Mouse (Mus musculus) urinary bladder, postnatal 36 days (tissue): ENCODE measurements at regions not wholly inside any gene's neighbourhood (a gene's known extent, or its start where the extent isn't known, plus 50 kb on each side); places are given as distances from the start of the nearest gene placed in this dataset.
A peak's percentile ranks its signal among the peaks of the same experiment; 100 is the strongest.

Source experiments
- DNase-seq, 2 experiments: peaks; one replicate each; pipeline ENCODE4 v3.0.0; 2022; ENCODE audit warnings: low spot score in 2 of 2, mixed read lengths in 1 of 2

DNA sequence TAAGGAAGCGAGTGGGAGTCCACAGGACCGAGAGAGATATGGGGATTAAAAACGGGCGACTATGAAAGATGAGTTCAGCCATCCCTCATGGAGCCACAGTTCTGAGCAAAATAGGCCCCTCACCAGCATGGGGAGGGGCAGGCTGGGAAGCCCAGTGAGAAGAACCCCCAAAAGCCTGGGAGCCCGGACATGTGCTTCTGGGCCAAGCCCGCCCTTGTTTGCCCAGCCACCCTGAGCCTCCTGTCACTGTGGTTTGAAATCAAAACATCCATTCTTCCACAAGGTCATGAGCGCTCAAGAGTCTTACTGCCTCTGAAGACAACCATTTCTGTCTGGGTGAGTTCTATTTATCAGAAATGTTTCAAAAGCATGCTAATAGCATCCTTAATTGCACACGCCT is 105.0 kb upstream of the Bcl6 start:
- DNase-seq = no peak

DNA sequence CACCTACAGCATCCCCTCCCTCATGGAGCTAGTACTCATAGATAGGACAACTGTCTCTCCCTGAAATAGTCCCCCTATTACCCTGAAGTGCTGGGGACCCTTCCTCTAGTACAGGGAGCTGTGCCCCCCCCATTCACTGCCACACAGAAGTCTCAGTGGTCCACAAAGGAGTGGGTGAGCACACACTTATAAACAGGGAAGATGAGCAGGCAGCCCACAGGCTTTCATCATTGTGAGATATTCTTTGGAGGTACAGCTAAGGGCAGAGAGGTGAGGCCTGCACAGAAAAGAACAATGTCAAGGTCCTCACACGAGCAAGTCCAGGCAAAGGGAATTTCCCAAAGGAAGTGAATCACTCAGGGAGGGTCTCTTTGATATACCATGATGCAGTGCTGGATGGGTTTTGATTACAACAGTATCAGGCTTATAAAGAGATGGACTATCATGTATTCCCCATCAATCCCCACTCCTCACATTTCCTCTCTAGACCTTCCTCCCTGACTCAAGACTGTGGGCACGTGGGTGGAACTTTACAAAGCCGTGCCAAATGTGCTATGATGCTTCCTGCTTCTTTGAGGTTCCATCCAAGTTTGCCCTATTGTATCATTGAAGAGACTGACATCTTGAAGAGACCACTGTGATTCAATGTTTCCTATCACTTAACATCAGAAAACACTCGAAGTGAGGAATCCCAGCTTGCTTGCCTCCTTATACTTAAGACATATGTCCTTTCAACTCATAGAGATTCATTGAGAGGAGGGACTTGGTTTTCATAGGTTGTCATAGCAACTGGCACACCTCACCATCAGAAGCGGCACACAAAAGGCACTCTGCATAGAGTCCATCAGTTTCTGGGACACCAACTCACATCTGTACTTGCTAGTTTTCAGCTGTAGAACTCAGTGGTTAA is 104.2 kb upstream of the Bcl6 start:
- DNase-seq = no peak

DNA sequence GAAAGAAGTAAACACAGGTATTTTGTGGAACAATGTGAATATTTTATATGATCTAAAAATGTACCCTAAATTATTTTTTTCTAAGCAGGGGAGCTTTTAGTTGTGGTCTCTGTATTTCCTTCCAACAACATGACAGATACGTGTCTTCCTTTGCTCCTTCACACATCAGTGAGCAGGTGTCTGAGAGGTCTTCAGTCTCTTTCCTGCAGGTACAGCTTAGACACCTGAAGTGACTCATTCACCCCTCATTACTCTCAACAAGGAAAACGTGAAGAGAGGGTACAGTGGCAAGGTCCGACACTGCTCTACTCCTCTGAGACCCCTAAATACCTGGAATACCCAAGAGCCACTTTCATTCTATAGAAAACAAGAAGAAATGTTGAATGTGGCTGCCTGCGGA is 103.5 kb upstream of the Bcl6 start:
- no peak for DNase-seq

DNA sequence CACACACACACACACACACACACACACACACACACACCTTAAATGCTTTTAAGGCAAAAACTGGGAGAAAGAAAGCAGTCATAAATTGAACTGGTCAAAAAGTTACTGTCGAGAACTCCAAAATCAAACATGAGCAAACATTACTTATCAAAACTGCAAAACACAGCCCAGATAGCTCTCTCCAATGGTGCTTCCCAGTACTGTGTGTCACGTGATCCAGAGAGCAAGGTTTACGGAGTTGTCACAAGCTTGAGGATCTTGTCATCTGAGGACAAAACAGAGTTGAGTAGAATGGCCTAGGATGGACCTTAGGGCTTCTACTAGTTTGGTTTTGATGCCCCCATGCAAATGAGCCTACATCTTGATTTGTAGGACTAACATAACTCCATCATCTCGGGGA is 102.3 kb upstream of the Bcl6 start:
- no peak for DNase-seq

DNA sequence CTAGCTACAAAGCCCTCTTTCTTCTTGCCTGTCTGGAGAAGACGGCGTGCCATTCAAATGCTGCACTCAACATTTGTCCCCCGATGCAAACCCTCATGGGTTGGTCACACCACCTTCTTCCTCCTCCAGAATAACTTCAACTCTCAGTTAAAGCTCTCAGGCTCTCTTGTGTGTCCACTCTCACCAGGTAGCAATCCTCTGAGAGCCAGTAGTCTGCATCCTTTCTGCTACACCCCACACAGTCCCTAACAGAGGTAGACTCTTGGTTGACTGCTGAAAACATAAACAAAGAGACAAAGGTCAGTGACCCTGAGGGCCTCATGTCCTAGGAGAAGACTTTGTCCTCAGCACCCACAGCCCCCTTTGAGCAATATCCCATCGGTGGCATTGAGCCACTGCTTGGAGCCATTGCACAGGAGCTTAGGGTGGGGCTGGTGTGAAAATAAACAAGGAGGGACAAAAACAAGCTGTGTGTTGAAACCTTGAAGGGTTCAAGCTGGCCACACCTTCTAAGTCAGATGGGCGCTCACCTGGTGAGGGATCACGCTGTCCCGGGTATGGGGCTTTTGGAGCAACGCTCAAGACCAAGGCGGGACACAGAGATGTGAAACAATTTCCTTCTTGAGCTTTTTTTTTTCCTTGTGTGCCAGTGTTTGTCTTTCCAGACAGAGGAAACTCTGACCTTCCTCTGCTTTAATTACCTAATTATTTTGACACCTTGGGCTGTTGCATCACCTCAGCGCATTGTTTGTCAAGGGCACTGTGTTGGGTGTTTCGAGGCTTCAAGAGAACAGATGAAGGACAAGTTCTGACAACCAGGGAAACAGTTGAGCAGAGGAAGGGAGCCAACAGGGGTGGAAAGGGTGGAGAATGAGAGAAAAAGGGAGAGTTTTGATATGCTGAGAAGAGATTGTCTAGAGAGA is 101.4 kb upstream of the Bcl6 start:
- no peak for DNase-seq

DNA sequence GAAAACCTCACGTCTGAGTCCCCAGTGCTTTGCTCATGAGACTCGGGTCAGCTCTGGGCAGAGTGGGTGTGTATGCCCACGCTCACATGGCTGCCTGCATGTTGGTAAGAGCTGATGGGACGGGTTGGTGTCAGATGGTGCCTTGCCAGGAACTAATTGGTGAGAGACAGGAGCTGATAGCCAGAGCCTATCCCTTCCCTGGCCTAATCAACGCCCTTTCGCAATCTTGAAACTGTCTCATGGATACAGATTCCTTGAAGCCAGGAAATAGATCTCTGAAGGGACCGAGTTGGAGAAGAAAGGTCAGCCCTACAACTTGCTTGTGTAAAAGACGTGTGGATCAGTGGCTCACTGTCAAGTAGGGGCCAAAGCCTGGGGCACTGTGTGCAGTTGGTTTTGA is 95.3 kb upstream of the Bcl6 start:
- no peak for DNase-seq

DNA sequence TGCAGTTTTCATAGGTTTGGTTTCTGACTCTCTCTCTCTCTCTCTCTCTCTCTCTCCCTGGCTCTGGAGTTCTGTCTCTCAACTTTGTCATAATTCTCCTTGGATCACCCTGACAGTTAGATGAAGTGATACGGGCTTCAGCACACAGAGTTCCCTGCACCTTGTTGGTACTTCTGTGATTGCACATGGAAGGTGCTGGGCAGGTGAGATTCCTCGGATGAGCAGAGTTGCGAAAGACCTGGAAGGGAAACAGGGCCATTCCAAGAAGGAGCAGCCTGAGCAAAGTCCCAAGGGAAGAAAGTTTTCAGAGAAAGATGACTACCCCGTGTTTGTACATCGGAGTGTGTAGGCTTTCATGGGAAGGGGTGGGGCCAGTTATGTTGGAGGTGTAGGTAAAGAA is 91.8 kb upstream of the Bcl6 start:
- no peak for DNase-seq

DNA sequence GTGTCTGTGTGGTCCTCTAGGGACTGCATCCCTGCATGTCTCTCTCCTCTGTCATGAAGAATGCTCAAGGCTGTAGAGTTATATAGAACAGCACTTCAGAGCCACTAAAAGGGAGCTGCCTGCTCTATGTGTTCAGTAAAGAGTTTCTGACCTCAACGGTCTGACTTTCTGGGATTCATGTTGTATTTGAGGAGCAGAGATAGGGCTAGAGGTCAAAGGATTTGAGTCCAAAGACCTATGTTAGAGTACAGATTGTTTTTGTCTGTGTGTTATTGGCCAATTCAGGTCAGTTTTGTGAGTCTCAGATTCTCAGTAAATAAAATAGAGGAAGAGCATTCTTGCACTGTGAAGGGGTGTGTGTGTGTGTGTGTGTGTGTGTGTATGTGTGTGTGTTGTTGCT is 90.0 kb upstream of the Bcl6 start:
- DNase-seq = no peak

DNA sequence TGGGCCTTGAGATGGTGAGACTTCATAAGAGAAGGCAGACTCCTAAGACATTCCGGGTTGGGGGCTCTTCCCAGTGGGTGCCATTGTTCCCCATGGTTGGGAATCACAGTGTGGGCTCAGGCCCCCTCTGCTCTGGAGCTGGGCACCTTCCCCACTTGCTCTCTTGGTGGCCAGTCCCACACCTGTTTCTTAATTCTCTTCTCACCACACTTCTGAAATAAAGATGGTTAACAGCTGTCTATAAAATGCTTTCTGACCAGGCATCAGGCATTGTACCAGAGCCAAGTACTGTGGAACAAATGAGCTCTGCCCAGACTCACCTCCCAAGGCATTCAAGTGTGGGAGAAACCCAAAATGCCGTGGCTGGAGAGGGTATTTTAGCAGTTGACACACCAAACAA is 88.8 kb upstream of the Bcl6 start:
- no peak for DNase-seq

DNA sequence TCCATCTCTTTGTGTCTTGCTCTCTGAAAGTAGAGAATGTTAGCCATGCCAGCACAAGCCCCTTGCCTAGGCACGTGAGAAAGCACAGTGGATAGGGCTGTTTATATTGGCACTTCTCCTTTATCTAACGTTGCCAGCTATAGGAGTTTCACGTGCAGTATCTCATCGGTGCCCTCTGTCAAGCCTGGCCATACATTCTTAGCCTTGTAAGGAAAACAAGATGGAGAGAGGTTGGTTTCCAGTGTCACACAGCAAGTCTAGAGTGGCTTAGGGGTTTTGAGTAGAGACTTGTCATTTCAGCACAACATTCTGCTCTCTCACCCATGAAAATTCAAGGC is 88.1 kb upstream of the Bcl6 start:
- no peak for DNase-seq

DNA sequence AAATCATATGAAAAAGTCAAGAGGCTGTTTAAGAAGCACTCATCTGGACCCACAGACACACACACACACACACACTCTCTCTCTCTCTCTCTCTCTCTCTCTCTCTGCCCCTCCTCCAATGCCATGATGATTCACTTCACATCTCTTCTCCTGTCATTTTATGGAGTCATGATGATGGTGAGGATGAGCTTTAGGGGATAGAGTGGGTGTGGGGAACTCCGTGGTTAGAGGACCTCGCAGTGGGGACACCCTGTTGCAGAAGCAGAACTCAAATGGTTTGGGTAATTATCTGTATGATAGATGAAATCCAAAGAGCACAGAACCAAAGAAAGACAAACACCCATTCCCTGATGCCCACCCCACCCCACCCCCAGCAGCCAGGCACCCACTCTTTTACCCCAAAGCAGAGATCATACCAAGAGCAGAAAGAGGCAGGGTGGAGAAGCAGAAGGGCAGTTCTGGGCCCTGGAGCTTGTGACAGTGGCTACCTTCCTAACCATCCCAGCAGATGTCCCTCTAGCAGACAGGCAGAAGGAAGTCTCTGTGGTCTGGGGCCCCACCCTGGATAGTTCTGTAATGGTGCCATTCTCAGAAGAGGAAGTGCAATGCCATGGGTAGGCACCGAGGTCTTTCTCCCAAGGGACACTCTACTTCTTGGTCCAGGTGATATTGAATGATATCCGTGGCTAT is 87.6 kb upstream of the Bcl6 start:
- DNase-seq = no peak

DNA sequence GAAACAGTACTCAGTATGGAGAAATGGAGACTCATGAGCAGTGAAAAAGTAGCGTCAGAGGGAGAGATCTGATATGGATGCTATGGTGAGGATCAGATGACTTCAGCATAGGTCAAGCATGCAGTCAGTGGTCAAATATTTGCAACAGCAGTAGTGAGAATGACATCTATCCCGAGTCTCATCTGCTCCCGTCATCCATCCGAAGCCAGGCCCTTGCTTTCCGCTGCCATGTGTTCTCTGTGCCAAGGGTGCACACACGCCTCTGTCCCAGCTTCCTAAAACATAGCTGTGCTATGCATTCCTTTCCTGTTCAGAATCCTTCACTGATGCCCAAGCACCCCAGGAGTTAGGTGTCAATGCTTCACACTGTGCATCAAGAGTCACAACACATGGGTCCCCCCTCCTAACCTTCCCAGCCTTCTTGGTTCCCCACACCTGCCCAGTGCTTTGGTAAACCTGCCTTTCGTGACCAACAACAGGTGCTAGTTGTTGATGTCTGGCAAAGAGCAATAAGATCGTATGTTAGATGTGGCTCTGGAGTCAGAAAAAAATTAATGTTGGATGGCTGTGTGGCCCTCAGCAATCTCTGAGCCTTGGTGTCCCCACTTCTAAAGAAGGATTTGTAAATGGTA is 85.1 kb upstream of the Bcl6 start:
- no peak for DNase-seq

DNA sequence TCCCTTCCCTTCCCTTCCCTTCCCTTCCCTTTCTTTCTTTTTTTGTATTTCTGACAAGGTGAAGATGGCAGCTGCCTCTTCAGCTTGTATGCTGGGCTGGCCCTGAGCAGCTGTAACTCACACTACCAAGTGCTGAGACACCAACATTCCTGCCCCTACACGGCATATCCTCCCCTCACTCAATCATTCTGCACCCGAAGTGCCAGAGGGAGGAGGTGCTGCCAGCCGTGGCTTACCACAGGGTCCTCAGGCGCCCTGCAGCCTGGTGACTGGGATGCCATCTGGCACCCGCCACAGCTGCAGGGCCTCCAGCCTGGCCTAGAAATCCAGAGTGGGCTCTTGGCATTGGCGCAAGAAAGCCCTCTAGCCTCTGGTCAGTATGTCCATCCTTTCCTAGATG is 84.4 kb upstream of the Bcl6 start:
- no peak for DNase-seq

DNA sequence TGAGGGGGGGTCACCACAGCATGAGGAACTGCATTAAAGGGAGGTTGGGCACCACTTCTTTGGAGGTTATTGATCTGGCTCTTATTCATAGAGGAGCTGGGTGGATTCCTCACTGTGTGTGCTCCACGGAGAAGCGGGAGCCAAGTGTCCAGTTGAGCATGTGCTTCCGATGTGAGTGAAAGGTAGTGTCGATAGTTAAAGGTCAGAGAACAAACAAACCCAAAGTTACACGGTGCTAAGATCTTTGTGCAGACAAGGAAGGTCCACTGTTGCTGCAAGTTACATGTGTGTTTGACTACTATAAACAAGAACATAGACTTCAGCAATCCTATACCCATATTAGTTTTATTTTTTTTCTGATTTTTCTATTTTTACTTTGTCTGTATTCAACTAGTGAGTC is 80.8 kb upstream of the Bcl6 start:
- no peak for DNase-seq

DNA sequence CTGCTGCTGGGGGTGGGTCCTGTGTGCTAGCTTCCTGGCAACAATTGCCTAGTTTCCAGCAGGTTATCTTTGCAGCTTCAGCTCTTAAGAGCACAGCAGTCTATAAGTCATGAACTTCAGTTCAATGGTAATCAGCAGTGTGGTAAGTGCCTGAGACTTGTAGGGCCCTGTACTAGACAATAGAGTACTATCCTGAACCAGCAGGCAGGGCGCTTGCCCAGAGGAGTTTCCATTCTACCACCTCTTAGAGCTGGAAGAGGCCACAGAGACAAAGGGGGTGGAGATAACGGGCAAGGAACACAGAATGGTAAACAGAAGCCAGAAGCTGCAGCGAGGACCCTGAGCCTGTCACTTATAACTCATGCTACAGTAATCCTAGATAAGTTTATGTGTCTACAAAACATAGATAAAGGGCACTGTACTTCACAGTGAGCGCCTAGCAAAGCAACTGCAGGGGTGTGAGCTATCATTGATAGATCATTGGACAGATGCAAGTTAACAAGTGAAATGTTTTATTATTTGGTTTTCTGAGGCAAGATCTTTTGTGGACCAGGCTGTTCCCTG is 79.7 kb upstream of the Bcl6 start:
- no peak for DNase-seq

DNA sequence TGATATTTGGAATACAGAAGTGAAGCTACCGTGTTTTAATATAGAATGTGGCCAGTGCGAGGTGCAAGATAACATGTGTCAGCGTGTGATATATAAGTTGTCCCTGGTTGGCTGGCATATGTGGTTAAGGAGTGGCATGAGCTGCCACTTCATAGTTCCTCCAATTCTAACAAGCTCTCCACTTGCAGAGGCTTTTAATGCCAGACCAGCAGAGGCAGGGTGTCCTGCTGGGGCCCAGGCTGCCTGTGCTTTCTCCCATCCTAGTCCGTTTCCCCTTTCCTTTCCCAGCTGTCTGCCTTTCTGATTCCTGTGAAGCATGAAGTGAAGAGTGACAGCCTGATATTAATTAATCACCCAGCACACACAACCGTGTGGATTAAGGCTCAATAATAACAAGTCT is 73.7 kb upstream of the Bcl6 start:
- DNase-seq = no peak

DNA sequence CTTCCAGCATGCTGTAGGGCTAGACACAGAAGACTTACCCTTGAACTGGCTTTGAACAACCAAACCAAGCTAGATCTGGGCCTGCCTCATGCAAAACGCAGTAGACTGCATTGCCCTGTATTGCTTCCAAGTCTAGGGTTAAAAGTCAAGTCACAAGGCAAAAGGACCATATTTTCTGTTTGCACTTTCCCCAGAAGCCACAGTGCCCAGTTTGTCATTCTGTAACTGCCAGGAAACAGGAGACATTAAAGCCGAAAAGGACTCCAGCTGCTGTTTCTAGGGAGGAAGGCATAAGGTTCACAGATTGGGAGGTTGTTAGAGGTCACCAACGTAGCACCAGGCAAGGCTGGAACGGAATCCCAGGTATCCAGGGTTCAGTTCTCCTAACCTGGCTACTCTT is 72.8 kb upstream of the Bcl6 start:
- DNase-seq = no peak

DNA sequence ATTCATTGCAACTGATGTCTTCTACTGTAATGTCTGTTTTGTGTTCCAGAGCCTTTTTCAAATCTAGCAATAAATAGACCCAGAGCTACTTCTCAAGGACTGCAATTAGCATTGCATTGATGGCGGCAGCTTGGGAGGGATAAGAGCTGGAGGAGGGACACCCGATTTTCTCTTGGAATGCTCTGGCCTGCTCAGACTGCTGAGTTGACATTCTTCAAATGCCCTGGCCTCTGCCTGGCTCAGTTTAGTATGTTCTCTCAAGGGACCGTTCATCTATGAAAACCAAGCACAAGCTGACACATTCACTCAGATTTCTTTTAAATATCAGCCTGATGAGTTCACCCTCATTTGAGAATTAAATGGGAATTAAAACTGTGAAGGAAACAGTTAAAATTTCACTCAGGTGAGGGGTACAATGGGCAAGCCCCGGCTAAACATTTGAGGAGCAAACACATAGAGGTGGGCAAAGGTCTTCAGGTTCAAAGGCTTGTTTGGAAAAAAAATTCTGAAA is 70.5 kb upstream of the Bcl6 start:
- no peak for DNase-seq

DNA sequence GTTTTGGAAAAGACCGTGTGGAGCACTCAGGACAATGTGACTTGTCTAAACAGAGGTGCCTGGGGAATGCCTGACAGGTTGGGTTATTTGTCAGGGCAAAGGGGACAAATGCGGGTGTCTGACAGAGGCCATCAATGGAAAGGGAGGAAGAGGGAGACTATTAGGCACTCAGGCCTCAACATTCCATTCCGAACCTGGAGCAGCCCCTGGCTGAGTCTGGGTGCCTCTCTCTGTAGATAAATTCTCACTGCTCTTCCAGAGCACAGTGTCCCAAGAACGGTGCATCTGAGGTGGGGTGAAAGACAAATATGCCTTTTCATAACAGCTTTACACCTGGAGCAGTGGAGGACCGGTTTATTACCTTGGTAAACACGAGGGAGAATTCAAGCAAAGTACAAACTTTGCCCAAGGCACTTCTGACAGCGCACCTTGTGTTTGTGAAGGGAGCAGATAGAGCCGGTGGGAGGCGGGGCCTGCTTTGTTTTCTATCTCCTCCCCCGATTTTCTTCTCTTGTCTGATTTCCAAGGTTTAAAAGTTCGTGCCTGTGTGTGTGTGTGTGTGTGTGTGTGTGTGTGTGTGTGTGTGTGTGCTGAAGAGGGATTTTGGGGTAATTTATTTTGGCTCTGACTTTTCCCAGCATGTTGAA is 68.4 kb upstream of the Bcl6 start:
- DNase-seq = peak; percentile 30 to 48

DNA sequence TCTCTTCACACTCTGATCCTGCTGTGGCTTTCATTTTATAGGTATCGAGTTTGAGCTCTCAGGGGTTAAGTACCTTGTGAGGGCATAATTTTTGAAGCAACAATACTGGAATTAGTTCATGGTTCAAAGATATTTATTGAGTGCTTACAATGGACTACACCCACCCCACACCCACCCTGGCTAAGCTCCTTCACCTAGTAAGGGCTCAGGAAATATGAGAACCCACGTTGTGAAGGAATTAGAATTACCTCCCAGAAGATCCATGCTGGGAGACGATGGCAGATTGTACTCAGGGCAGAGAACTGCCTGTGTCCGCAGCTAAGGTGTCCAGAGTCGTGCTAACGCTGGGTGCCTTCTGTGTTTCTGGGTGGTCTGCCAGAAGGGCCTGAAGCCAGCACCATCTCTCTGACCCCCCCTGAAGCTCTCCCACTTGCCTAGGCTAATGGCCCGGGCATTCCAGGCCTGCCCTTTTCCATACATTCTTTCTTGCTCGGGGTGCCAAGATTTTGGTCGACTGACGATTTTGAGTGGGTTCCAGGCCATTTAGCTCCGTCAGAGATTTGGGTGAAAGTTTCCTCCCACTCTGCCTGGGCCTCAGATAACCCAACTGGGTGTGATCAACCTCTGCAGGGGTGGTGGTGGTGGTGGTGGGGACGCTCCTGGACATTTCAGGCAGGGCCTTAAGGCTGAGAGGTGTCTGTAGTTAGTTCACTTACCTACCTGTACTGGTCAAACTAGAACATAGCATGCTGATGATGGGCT is 67.7 kb upstream of the Bcl6 start:
- DNase-seq = no peak
